Mouse (Mus musculus): ENCODE data around the gene Tmem266.
A peak's percentile ranks its signal among the peaks of the same experiment; 100 is the strongest.

Gene Tmem266

DNA sequence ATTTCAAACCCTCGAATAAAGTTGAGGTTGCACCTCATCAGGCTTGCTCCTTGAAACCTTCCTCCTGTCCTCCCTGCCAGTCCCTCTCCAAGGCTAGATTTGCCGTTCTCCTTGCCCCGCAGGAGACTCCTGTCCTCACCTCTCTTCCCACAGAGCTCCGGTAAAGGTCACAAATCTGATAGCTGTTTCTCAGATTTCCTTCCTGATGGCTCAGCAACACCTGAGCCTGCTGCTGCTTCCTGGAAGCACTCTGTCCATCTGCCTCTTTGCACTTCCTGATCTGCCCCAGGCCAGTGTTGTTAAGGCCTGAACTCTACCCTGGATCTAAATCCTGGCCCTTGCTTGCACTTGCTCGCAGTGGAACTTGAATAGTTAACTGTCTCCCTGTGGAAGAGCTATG, 5.8 kb downstream of the Tmem266 start:
- peak; percentile 28 to 44 for DNase-seq

- DNase-seq = peak; percentile 61 to 62
These were observed 6.2 kb downstream of the Tmem266 start for GRCm38 (mm10) chr9:55332949-55333348.

GRCm38 (mm10) chr9:55344165-55344564, 17.5 kb downstream of the Tmem266 start:
- DNase-seq = no peak

DNA sequence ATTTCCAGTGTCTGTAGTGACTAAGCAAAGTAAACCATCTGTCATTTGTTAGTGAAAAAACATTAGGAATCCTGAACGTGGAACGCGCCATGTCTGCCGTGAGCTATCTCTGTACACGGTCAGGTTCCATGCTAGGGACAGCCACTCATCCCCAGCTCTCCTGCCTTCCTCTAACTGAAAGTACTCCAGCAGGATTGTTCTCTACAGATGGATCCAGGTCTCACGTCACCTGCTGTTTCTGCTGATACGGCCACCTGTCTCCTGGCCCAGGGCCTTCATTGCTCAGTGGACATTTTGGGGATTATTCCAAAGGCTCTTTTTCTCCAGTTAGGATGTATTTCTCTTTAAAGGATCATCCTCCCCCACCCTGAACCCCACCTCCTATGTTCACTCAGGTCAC, 18.6 kb downstream of the Tmem266 start:
- peak; percentile 89 to 94 for DNase-seq

- DNase-seq = no peak
These were observed 22.0 kb downstream of the Tmem266 start for GRCm38 (mm10) chr9:55348664-55349063.

DNA sequence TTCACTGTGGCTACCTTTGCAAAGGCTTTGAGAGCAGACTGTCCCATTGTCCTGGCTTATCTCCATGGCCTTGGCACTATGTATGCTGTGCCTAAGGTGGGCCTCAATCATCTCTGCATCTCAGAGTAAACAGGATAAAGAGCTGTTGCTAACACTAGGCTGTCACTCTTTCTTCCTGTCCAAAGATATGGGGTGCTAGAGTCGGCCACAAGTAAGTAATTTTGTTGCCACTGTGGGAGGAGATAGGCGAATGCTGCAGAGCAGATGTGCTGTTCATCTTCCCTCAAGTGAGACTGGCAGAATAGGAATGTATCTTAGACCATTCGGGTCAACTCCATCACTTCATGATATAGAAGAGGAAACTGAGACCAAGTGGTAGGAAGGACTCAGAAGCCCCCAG, 28.0 kb downstream of the Tmem266 start:
- no peak for DNase-seq

- DNase-seq = no peak
These were observed 28.6 kb downstream of the Tmem266 start for GRCm38 (mm10) chr9:55355270-55355834.

- DNase-seq = peak; percentile 47 to 60
These were observed 30.5 kb downstream of the Tmem266 start for GRCm38 (mm10) chr9:55357164-55357563.

- DNase-seq = no peak
These were observed 33.7 kb downstream of the Tmem266 start for GRCm38 (mm10) chr9:55360372-55360771.

DNA sequence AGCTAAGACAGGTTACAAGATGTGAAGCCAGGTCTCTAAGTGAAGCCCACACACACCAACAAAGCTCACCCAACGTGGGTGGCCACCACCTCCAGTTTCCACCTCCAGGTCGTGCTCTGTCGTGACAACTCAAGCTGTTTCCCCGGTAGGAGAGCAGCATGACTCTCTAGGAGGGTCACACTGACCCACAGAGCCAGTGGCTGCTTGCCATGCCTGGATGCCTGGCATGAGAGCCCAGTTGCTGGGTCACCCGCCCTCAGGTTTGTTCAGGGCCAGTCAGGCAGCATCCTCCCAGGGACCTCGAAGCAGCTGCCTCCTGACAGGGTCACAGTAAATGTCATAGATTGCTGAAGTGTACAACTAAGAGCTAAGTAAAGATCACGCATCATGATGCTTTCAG, 34.1 kb downstream of the Tmem266 start:
- DNase-seq = peak; percentile 64 to 65

GRCm38 (mm10) chr9:55361969-55362368, 35.3 kb downstream of the Tmem266 start:
- no peak for DNase-seq

GRCm38 (mm10) chr9:55363707-55364106, 37.0 kb downstream of the Tmem266 start:
- DNase-seq = no peak

GRCm38 (mm10) chr9:55368011-55368410, 41.3 kb downstream of the Tmem266 start:
- peak in 1 of 2 experiments; percentile 0 for DNase-seq

DNA sequence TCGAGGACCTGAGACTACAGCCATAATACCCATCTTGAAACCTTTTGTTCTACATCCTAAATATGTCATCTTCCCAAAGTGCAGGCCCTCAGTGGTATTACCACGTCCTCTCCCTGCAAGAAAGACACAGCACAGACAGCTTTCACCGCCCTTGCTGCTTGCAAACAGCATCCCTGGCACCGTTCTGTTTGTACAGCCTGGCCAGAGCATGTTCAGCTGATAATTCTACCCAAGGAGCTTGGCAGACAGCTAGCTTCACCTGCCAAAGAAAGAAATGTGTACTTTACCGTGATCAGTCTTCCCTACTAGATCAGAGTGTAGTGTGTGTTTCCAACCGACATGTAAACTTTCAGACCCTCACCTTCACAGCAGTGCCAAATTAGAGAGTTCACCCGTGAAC, 45.2 kb downstream of the Tmem266 start:
- DNase-seq = peak; percentile 64 to 68

GRCm38 (mm10) chr9:55377603-55378250, 51.0 kb downstream of the Tmem266 start:
- DNase-seq = peak; percentile 51 to 65

DNA sequence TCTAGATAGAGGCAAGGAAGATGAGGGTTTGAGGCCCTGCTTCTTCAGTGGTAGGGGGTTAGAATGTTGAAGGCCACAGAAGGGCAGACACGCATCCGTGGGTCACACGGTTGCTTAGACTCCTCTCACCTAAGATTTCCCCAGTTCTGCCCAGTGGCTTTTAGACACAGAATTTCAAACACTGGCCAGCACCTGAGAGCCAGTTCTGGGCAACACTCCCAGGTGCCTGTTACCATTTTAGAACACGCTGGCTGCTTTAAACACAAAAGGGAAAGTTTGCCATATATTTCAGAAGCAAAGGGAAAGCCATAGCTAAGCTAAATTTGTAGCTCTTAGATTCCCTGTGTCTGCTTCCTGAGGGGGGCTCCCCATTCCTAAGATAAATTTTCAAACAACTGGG, 54.7 kb downstream of the Tmem266 start:
- peak; percentile 62 to 63 for DNase-seq

GRCm38 (mm10) chr9:55382441-55382840, 55.7 kb downstream of the Tmem266 start:
- peak; percentile 77 to 84 for DNase-seq

DNA sequence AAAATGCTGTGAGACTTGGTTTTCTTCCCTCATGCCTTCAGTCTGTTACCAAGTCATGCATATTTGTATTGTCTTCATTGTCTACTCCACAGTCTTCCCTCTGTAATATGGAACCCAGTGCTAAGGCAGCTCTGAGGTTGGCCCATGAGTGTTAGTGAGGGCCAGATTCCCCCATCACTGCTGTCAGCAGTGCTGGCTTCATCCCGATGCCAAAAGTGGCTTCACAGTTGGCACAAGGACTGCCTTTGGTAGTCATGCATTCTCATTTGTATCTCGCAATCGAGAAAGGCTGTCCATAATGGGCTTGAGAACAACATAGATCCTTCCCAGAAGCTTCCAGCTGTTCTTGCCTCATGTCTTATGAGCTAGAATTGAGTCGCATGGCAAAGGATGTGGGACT, 59.4 kb downstream of the Tmem266 start:
- DNase-seq = peak; percentile 42 to 47

DNA sequence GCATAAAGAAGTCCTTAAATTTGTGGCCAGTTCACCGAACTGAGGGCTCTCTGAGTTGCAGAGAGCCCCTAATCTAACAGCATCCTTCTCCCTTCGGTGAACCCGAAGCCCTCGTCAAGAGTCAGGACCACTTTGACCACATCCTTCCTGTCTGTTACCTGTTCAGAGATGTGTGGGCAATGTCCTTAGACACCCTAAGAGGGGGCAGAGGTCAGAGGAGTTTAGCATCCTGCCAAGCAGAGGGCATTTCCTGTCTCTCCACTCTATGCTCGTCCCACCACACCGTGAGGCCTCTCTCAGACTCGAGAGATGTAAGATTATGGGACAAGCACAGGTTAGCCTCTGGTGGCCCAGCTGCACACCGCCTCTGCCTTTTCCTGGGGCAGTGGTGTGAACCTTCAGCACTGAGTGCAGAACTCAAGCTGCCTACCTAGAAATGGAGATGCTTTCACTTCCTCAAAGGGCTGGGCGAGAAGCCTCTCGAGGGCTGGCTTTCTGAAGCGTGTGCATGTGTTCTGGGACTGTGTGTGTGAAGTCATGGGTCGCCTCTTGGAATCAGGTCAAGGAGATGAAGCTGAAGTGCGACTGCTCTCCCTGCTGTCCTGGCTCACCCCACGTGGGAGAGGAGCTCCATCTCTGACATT, 61.3 kb downstream of the Tmem266 start:
- DNase-seq = no peak

DNA sequence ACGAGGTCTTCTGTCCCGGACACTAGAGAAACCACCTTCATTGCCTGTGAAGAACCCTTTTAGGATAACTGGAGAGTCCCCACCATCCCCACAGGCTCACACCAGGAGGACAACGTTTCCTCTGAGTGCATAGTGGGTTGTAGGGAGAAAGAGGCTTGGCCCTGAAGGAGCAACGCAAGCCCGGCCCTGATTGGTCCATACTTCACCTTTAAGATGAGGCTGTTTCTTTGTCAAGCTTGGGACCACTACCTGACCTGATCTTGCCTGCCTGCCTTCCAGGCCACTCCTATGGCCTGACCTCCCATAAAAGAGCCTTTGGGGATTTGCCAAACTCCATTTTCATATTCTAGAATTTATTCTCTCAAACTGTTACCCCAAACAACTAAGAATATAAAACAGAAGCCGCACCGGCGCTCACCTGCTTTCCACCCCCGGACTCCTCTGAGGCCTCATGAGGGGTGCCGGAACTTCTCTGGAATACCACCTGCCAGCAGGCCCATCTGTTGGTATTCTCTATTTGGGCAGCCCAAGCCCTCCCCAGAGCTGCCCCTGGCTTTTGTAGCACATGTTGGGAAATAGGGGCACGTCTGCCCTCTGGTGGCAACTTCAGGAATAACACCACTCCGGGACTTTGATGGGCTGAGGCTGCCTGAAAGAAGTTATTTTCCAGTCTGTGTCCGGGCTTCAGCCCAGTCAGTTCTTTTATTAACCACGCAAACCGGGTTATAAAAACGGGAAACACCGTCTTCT, 65.4 kb downstream of the Tmem266 start:
- peak; percentile 97 to 100 for DNase-seq

DNA sequence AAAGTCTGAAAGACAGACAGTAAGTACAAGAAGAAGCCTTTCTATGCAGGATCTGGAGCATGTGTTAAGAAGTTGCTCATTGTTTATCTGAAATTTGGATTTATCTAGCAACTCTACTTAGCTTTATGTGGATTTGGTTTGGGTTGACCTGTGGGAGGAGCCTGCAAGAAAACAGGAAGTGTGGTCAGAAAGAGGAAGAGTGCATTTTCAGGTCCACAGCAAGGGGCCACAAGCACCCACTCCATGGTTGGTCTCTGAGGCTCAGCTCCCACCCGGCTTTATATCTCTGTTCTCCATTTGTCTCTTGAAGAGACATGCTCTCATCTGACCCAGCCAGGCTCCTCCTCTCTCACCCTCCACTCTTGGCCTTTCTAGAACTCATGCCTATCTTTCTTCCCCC, 68.9 kb downstream of the Tmem266 start:
- no peak for DNase-seq

DNA sequence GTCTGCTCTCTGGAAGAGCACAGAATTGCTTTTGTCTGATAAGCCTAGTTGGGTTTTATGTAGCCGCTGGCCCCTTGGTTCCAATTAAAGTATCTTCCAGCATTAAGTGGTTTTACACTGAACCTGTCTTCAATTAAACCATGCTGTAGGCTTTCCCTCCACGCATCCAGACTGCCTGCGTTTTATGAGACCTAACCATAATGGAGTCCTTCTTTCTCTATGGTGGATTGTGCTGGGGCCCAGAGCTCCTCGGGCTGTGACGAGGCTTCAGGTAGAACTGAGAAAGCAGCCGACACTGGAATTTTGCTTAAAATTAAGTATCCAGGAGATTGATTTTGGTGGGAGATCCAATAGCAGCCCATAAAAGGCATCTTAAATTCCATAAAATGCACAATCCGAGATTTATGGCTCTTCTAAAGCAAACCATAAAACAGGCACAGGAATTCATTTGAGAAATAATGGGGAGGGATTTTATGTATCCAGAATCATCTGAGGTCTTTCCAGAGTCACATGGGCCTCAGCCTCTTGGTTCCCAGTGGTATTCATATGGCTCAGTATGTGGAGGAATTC, 72.4 kb downstream of the Tmem266 start:
- no peak for DNase-seq

GRCm38 (mm10) chr9:55402276-55402675, 75.6 kb downstream of the Tmem266 start:
- peak; percentile 60 to 63 for DNase-seq

All from cerebellum, postnatal 36 days (tissue).